Mouse (Mus musculus): ENCODE data around the gene Il17re.

DNA sequence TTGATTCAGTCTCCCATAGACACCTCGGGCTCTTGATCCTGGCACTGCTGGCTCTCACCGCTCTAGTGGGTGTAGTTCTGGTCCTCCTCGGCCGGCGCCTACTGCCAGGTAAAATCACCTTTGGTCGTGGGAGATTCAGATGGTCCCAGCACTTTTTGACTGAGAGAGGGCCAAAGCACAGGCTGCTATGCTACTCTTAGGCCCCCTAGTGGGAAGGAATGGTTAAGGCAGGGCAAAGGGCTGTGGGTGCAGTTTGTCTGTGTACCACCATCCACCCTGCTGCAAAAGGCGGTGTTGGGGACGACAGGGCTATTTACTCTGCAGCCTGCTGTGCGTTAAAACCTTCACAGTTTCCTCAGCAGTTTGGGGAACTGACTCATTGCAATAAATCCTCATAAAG, 10.7 kb downstream of the Il17re start:
- TF ChIP-seq CTCF (IDR thresholded peaks at IDR 0.05; ENCODE audit: control insufficient read depth, insufficient read depth, insufficient read length) (peak; percentile 81), USF1 (IDR thresholded peaks at IDR 0.05; ENCODE audit: low read depth) (no peak), CEBPB (IDR thresholded peaks at IDR 0.05; ENCODE audit: low read depth) (no peak)
